Comparison of ENCODE assay signal across 1 mouse cellular context in the genomic region with DNA sequence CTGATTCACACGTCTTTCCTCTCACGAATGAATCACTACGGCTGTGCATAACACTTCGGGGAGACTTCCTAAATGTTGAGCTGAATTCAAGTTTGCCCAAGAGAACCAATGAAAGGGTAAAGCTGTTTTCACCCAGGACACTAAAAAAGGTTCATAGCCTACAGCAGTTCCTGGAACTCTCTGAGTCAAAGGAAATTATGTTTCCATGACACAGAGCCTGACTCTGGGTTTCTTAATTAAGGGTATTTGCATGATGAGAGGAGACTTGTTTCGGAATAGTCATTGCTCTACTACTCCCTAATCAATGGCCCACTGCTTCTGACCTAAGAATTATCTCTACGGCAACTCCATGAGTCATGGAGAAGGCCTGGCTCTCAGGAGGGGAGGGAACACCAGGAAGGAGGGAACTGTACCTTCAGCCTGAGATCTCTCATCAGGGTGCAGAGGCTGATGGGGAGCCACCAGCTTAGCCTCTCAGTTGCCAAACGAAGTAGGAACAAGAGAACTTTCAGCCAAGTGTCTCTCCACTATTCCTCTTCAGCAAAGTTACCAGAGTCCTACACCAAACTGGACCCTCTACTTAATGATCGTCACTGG.
A peak's percentile ranks its signal among the peaks of the same experiment; 100 is the strongest.
TF ChIP-seq lines count a peak whose summit lies in the region.

No protein-coding gene starts in this region.

TF ChIP-seq in CH12.LX, 34 proteins besides CTCF, POLR2A, EP300 and RAD21 (continued from another document):
- TF ChIP-seq MYC (IDR thresholded peaks at IDR 0.05; ENCODE audit: low read depth, low read length): peak; percentile 84
- TF ChIP-seq HCFC1 (IDR thresholded peaks at IDR 0.05; ENCODE audit: low read depth, low read length): peak; percentile 59
- TF ChIP-seq POLR2AphosphoS2 (IDR thresholded peaks at IDR 0.05; ENCODE audit: low read depth, low read length): no peak
- TF ChIP-seq NRF1 (IDR thresholded peaks at IDR 0.05; ENCODE audit: low read depth, low read length): no peak
- no peak for TF ChIP-seq CHD1 (IDR thresholded peaks at IDR 0.05; ENCODE audit: low read depth, low read length)
- TF ChIP-seq BHLHE40 (IDR thresholded peaks at IDR 0.05; ENCODE audit: low read depth, low read length): peak; percentile 90
- peak; percentile 99 for TF ChIP-seq ETS1 (conservative IDR thresholded peaks at IDR 0.05; ENCODE audit: low read depth, low read length)
- TF ChIP-seq ZKSCAN1 (IDR thresholded peaks at IDR 0.05; ENCODE audit: borderline replicate concordance, low read depth, low read length): no peak
- TF ChIP-seq MXI1 (IDR thresholded peaks at IDR 0.05; ENCODE audit: low read depth, low read length): no peak
- no peak for TF ChIP-seq PAX5 (IDR thresholded peaks at IDR 0.05; ENCODE audit: low read length)
- no peak for TF ChIP-seq KAT2A (IDR thresholded peaks at IDR 0.05; ENCODE audit: insufficient replicate concordance, low read length)
- TF ChIP-seq ZMIZ1 (IDR thresholded peaks at IDR 0.05; ENCODE audit: low read depth, low read length): peak; percentile 69; the same call in 1 of the 2 replicates
- peak; percentile 82 for TF ChIP-seq ELF1 (IDR thresholded peaks at IDR 0.05; ENCODE audit: low read depth, low read length)
- TF ChIP-seq MAFK (IDR thresholded peaks at IDR 0.05; ENCODE audit: insufficient replicate concordance, low read length): peak; percentile 93
- TF ChIP-seq GABPA (IDR thresholded peaks at IDR 0.05; ENCODE audit: insufficient replicate concordance, low read depth, low read length): 0 out of 2 replicates have a peak, but pooled peaks have one; percentile 19
- peak; percentile 75; the same call in 1 of the 2 replicates for TF ChIP-seq MAX (IDR thresholded peaks at IDR 0.05; ENCODE audit: low read length)
